Mouse (Mus musculus) bone marrow, adult 2 months (tissue): ENCODE results near the gene Rhbdl1.

Experiments
- CTCF ChIP-seq: fragments of 200-500 bp; IDR thresholded peaks from 2 replicates; pipeline ENCODE4 v1.5.1; 2011; ENCODE audit warnings: low read length, control low read depth; ENCODE audit not compliant: control insufficient read depth, insufficient read depth
- POLR2A ChIP-seq: fragments of 200-500 bp; IDR thresholded peaks from 2 replicates; pipeline ENCODE4 v1.6.1; 2011; ENCODE audit warnings: low read depth, mild to moderate bottlenecking, control low read depth, low read length, borderline replicate concordance; ENCODE audit not compliant: control insufficient read depth

GRCm38 (mm10) chr17:25865288-25865687 lies 28.2 kb upstream of the Rhbdl1 start:
- TF ChIP-seq POLR2A: no peak
- TF ChIP-seq CTCF: no peak
